Mouse (Mus musculus) stomach, postnatal 0 days (tissue): ENCODE measurements at regions not wholly inside any gene's neighbourhood (a gene's known extent, or its start where the extent isn't known, plus 50 kb on each side); places are given as distances from the start of the nearest gene placed in this dataset.

Experiments
- ATAC-seq: fragments of 200-750 bp; cut with Nextera tagmentation; 2 replicates; pipeline ENCODE4 v1.8.0; 2017; ENCODE audit not compliant: low FRiP score, low TSS enrichment
- DNase-seq: peaks from one replicate; pipeline ENCODE4 v3.0.0-alpha.2; 2016; ENCODE audit warnings: low spot score
- H3K27ac ChIP-seq: fragments of 300-500 bp; sonication (generic); replicated peaks from 2 replicates; pipeline ENCODE4 v1.5.1; 2014; ENCODE audit warnings: mild to moderate bottlenecking, control low read depth
- H3K27me3 ChIP-seq: fragments of 300-500 bp; sonication (generic); 2 replicates; pipeline ENCODE4 v1.6.1; 2014; ENCODE audit warnings: low read length; ENCODE audit not compliant: control insufficient read depth, insufficient read depth
- H3K36me3 ChIP-seq: fragments of 300-500 bp; sonication (generic); 2 replicates; pipeline ENCODE4 v1.6.1; 2014; ENCODE audit warnings: low read length, mixed read lengths; ENCODE audit not compliant: control insufficient read depth, insufficient read depth
- H3K4me1 ChIP-seq: fragments of 300-500 bp; sonication (generic); replicated peaks from 2 replicates; pipeline ENCODE4 v1.6.1; 2014; ENCODE audit warnings: antibody characterized with exemption; ENCODE audit not compliant: control insufficient read depth, insufficient read depth
- H3K4me2 ChIP-seq: fragments of 300-500 bp; sonication (generic); replicated peaks from 2 replicates; pipeline ENCODE4 v1.6.1; 2014; ENCODE audit warnings: low read depth, mild to moderate bottlenecking, control low read depth, moderate library complexity
- H3K4me3 ChIP-seq: fragments of 300-500 bp; sonication (generic); 2 replicates; pipeline ENCODE4 v1.5.1; 2014; ENCODE audit warnings: low read depth, low read length, control low read depth
- H3K9ac ChIP-seq: fragments of 300-500 bp; sonication (generic); 2 replicates; pipeline ENCODE4 v1.6.1; 2014; ENCODE audit warnings: mild to moderate bottlenecking, low read length, control low read depth, mixed read lengths
- H3K9me3 ChIP-seq: fragments of 300-500 bp; sonication (generic); 2 replicates; pipeline ENCODE4 v1.6.1; 2016; ENCODE audit warnings: low read length; ENCODE audit not compliant: control insufficient read depth
- CTCF ChIP-seq: IDR thresholded peaks from 2 replicates; pipeline ENCODE4 v1.5.1; 2016; ENCODE audit warnings: antibody characterized with exemption, low read depth, mild to moderate bottlenecking, moderate library complexity
- EP300 ChIP-seq: optimal IDR thresholded peaks from 2 replicates; pipeline ENCODE3; 2016; ENCODE audit warnings: antibody characterized with exemption
- WGBS: fragments of 180-500 bp; shearing (Covaris S2); extraction: QIAGEN DNeasy Blood & Tissue Kit; methylation state at CpG from one replicate; pipeline ENCODE4 v1.1.7; 2014; 5-methylcytosine and 5-hydroxymethylcytosine counted together

DNA sequence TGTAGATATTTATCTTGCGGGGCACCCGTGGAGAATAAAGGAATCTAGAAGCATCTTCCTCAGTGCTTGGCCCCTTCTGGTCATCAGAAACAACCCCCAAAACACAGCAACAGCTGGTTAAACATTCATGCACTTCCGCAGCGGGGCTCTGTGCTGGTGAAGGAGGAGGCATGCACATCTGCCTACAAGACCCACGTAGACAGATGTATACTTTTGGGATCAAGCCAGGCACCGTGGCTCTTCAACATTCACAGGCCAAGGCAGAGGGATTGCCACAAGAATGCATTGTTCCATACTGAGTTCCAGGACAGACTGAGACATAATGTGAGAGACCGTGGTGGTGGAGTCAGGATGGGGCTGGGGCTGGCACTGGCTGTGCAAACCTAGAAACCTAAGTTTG lies 103.0 kb upstream of the Tmem260 start:
- 42% methylated on average over 7 of the region's 7 CpGs for WGBS
- DNase-seq = no peak
- no peak overlapping the region for H3K9ac ChIP-seq

DNA sequence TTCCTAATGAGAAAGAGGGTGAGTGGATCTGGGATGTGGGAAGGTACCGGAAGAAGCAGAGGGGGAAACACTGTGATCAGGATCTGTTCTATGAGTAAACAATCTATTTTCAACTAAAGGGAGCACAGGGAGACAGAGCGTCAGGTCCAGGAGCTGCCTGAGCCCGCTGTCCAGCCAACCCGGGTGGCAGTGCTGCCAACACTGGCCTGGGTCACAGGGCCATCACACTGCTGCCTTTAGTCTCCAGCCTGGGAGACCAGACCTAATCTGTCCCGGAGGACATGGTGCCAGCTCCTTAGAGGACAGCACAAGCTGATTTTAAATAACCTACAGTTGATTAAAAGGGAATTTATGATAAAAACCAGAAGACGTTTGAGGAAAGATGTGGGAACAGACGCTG lies 100.0 kb upstream of the Tmem260 start:
- Histone ChIP-seq H3K4me2 (no peak overlapping the region), H3K9ac (no peak overlapping the region), H3K4me1 (no peaks in the 10 kb centered on the region), H3K27me3 (no peaks in the 10 kb centered on the region), H3K9me3 (no peaks in the 10 kb centered on the region), H3K27ac (no peak overlapping the region), H3K4me3 (no peak overlapping the region), H3K36me3 (no peaks in the 10 kb centered on the region)
- ATAC-seq = no peak
- WGBS = 74% methylated on average over 7 of the region's 7 CpGs
- DNase-seq = no peak
- TF ChIP-seq EP300 = no peak
- TF ChIP-seq CTCF = no peak

More for the DNA sequence above, 103.0 kb upstream of the Tmem260 start:
- H3K4me1 ChIP-seq = no peaks in the 10 kb centered on the region
- H3K4me2 ChIP-seq = no peak overlapping the region
- ATAC-seq = no peak
- no peaks in the 10 kb centered on the region for H3K36me3 ChIP-seq
- TF ChIP-seq CTCF (no peak), EP300 (no peak)
- no peak overlapping the region for H3K4me3 ChIP-seq
- no peaks in the 10 kb centered on the region for H3K27me3 ChIP-seq
- no peaks in the 10 kb centered on the region for H3K9me3 ChIP-seq
- H3K27ac ChIP-seq = no peak overlapping the region

DNA sequence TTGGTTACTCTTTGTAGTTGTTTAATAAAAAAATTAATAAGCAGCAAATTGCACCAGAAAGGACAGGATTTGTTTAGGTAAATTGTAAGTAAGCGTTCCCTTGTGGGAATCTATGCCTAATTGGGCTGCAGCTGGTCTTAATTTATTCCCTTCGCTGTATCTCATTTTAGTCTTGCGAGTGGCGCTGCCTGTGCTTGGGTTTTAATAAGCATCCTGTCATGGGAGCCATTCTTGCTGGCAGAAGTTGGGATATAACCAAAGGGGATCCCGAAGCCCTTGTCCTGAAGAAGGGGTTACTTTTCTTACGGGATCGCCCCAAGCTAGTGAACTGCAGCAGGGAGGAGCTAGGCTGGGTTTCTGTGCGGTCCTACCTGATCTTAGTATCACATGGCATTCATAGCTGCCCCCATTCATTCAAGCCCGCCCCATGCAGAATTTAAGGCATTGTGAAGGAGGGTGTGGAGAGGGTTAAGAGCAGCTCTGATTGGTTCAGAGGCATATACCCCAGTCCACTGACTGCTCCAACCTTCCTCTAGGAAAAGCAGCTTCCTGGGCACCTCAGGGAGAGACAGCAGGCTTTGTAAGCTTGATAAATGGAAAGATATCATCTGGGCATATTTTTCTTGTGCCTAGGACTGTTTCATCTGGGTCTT lies 96.4 kb upstream of the Tmem260 start:
- WGBS = 84% methylated on average over 9 of the region's 9 CpGs
- ATAC-seq (no peak), DNase-seq (no peak)
- Histone ChIP-seq H3K27me3 (no peaks in the 10 kb centered on the region), H3K4me3 (no peak overlapping the region), H3K27ac (no peak overlapping the region), H3K4me1 (no peaks in the 10 kb centered on the region), H3K4me2 (no peak overlapping the region), H3K9ac (no peak overlapping the region), H3K9me3 (no peaks in the 10 kb centered on the region), H3K36me3 (no peaks in the 10 kb centered on the region)
- no peak for TF ChIP-seq CTCF

DNA sequence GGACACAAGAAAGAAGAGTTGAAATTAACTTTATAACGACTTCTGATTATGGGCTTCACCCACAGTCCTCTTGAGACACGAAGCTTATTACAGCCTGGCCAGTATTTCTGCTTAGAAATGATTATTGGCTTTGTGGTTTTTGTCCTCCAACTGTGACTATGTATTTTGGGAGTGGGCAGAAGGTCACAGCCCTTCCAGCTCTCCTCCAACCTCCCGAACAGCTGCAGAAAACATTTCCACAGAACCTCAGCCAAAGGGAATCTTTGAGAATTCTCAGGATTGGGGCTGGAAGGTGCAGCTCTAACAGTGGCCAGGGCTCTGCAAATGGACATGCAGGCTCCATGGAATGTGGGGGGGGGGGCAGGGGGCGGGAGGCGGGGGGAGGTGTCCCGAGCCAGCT lies 94.3 kb upstream of the Tmem260 start:
- no peak overlapping the region for H3K4me3 ChIP-seq
- DNase-seq = no peak
- no peak overlapping the region for H3K4me2 ChIP-seq
- no peaks in the 10 kb centered on the region for H3K27me3 ChIP-seq
- no peak for ATAC-seq
- 52% methylated on average over 6 of the region's 6 CpGs for WGBS
- H3K9me3 ChIP-seq = no peaks in the 10 kb centered on the region
- no peaks in the 10 kb centered on the region for H3K4me1 ChIP-seq
- TF ChIP-seq EP300 = no peak
- TF ChIP-seq CTCF = no peak
- H3K27ac ChIP-seq = no peak overlapping the region
- H3K36me3 ChIP-seq = no peaks in the 10 kb centered on the region
- H3K9ac ChIP-seq = no peak overlapping the region

DNA sequence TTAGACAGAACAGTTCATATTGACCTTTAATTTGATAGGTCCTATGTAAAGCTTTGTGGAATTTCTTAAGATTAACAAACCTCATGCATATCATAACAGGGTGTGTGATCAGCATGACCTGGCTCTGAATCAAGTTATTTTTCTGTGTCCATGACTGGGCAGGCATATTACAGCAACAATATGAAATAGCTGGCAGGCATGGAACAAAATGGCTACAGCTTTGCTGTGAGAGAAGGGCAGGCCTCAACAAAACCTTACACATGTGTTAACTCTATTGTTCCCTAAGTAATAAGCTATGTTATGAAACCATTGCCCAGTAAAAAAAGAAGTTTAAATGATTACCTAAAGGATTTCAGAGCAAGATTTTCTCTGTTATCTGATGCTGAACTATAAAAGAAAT lies 93.1 kb upstream of the Tmem260 start:
- Histone ChIP-seq H3K9me3 (no peaks in the 10 kb centered on the region), H3K27ac (no peak overlapping the region), H3K4me1 (no peaks in the 10 kb centered on the region), H3K4me2 (no peak overlapping the region), H3K27me3 (no peaks in the 10 kb centered on the region), H3K4me3 (no peak overlapping the region), H3K9ac (no peak overlapping the region), H3K36me3 (no peaks in the 10 kb centered on the region)
- DNase-seq = no peak
- TF ChIP-seq CTCF (no peak), EP300 (no peak)
- no peak for ATAC-seq

DNA sequence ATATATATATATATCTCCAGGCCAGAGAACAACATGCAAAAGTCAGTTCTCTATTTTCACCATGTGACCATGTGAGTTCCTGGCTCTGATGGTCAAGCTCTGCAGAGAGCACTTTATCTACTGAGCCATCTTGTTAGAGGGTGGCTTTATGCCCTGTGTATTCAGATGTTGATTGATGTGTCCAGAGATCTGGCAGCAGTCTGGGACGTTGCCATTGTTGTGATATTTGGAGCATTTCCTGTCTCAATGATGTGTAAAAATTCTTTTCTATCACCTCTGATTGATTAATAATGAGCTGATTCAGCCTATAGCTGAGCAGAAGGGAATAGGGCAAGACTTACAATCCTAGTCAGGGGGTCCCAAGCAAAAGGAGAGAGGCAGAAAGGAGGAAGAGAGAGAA lies 91.7 kb upstream of the Tmem260 start:
- H3K4me2 ChIP-seq = no peak overlapping the region
- WGBS = 30% methylated on average over 1 of the region's 1 CpGs
- DNase-seq (no peak), ATAC-seq (no peak)
- no peaks in the 10 kb centered on the region for H3K27me3 ChIP-seq
- H3K9me3 ChIP-seq = no peaks in the 10 kb centered on the region
- H3K36me3 ChIP-seq = no peaks in the 10 kb centered on the region
- H3K4me1 ChIP-seq = no peaks in the 10 kb centered on the region
- TF ChIP-seq CTCF = no peak
- no peak for TF ChIP-seq EP300
- no peak overlapping the region for H3K4me3 ChIP-seq
- no peak overlapping the region for H3K27ac ChIP-seq
- H3K9ac ChIP-seq = no peak overlapping the region
